Mouse (Mus musculus) heart, embryonic 16.5 days (tissue): ENCODE results near the gene Invs. TPM values are rescaled to one million over a fixed set of nuclear protein-coding genes. Genes with fewer than 3 reads are reported as not detected.
A peak's percentile ranks its signal among the peaks of the same experiment; 100 is the strongest.

ENCODE experiments used
- ATAC-seq: fragments of 200-750 bp; cut with Nextera tagmentation; replicated peaks from 2 replicates; pipeline ENCODE4 v1.8.0; 2017; ENCODE audit warnings: moderate number of reproducible peaks; ENCODE audit not compliant: insufficient read depth, low FRiP score; ENCODE audit errors: extremely low read depth
- H3K27ac ChIP-seq: fragments of 300-500 bp; sonication (generic); 2 replicates; pipeline ENCODE4 v1.5.1; 2014; ENCODE audit warnings: mild to moderate bottlenecking, low read length, control low read depth, moderate library complexity
- H3K27me3 ChIP-seq: fragments of 300-500 bp; sonication (generic); 2 replicates; pipeline ENCODE4 v1.6.1; 2014; ENCODE audit warnings: low read length, mixed read lengths; ENCODE audit not compliant: control insufficient read depth, insufficient read depth
- H3K36me3 ChIP-seq: fragments of 300-500 bp; sonication (generic); 2 replicates; pipeline ENCODE4 v1.6.1; 2014; ENCODE audit not compliant: control insufficient read depth, insufficient read depth
- H3K4me1 ChIP-seq: fragments of 300-500 bp; sonication (generic); 2 replicates; pipeline ENCODE4 v1.6.1; 2014; ENCODE audit warnings: low read length, mixed read lengths; ENCODE audit not compliant: control insufficient read depth, insufficient read depth
- H3K4me2 ChIP-seq: fragments of 300-500 bp; sonication (generic); 2 replicates; pipeline ENCODE4 v1.6.1; 2014; ENCODE audit warnings: low read depth, mild to moderate bottlenecking, control low read depth, low read length
- H3K4me3 ChIP-seq: fragments of 300-500 bp; sonication (generic); 2 replicates; pipeline ENCODE4 v1.5.1; 2014; ENCODE audit warnings: mild to moderate bottlenecking, control low read depth, low read length
- H3K9ac ChIP-seq: fragments of 300-500 bp; sonication (generic); 2 replicates; pipeline ENCODE4 v1.6.1; 2014; ENCODE audit warnings: low read length, control low read depth
- H3K9me3 ChIP-seq: fragments of 300-500 bp; sonication (generic); replicated peaks from 2 replicates; pipeline ENCODE4 v1.6.1; 2016; ENCODE audit warnings: low read length; ENCODE audit not compliant: control insufficient read depth
- WGBS: fragments of 180-500 bp; shearing (Covaris S2); extraction: QIAGEN DNeasy Blood & Tissue Kit; methylation state at CpG from one replicate; pipeline ENCODE4 v1.1.7; 2014; 5-methylcytosine and 5-hydroxymethylcytosine counted together
- polyA plus RNA-seq: library from polyadenylated mRNA; unstranded; fragments of >200 nt; fragmentation: Nextera tagmentation; extraction: Ambion mirVana; gene quantifications from 2 replicates; pipeline ENCODE4 v1.2.1, GENCODE M21; 2015

The Invs gene
- polyA plus RNA-seq, 1 experiment from 2014 or later = 5.0 TPM

- H3K4me1 ChIP-seq = peaks cover 14% of the 10 kb centered on the region
- no peaks in the 10 kb centered on the region for H3K27me3 ChIP-seq
- no peak for ATAC-seq
- H3K9me3 ChIP-seq = no peaks in the 10 kb centered on the region
- H3K36me3 ChIP-seq = peaks cover 16% of the 10 kb centered on the region
- H3K27ac ChIP-seq = no peak overlapping the region
- H3K9ac ChIP-seq = no peak overlapping the region
- H3K4me3 ChIP-seq = no peak overlapping the region
- H3K4me2 ChIP-seq = peak overlapping the region; percentile 30; the same call in 1 of the 2 replicates
- 44% methylated on average over 1 of the region's 1 CpGs for WGBS
Observed at GRCm38 (mm10) chr4:48470977-48471376, 191.4 kb downstream of the Invs start.

- ATAC-seq = no peak
- Histone ChIP-seq H3K4me3 (peak overlapping the region; percentile 96), H3K9me3 (no peaks in the 10 kb centered on the region), H3K27me3 (no peaks in the 10 kb centered on the region), H3K9ac (peak overlapping the region; percentile 98), H3K4me2 (peak overlapping the region; percentile 70), H3K4me1 (peaks cover 14% of the 10 kb centered on the region), H3K36me3 (peaks cover 10% of the 10 kb centered on the region), H3K27ac (0 out of 2 replicates have a peak overlapping the region, but pooled peaks have one; percentile 1)
- WGBS = 10% methylated on average over 12 of the region's 12 CpGs
Observed at GRCm38 (mm10) chr4:48472052-48472791, 192.7 kb downstream of the Invs start.

- no peaks in the 10 kb centered on the region for H3K9me3 ChIP-seq
- peaks cover 7% of the 10 kb centered on the region for H3K36me3 ChIP-seq
- peak; percentile 95 for ATAC-seq
- H3K4me3 ChIP-seq = peak within 1 kb of the TSS; percentile 96
- peak within 1 kb of the TSS; percentile 82 for H3K27ac ChIP-seq
- peak within 1 kb of the TSS; percentile 70 for H3K4me2 ChIP-seq
- WGBS = under 1% methylated on average over 89 of the region's 89 CpGs
- peak within 1 kb of the TSS; percentile 98 for H3K9ac ChIP-seq
- peaks cover 14% of the 10 kb centered on the region for H3K4me1 ChIP-seq
- no peaks in the 10 kb centered on the region for H3K27me3 ChIP-seq
Observed at GRCm38 (mm10) chr4:48472792-48473650, 193.5 kb downstream of the Invs start, which contains the start of gene Tex10. Tex10 (minus strand) TSS chr4:48473459.

- Histone ChIP-seq H3K9me3 (peaks cover 2% of the 10 kb centered on the region), H3K4me3 (peak overlapping the region; percentile 96), H3K9ac (peak overlapping the region; percentile 98; the same call in 1 of the 2 replicates), H3K27ac (no peak overlapping the region), H3K27me3 (no peaks in the 10 kb centered on the region), H3K36me3 (peaks cover under 1% of the 10 kb centered on the region), H3K4me1 (peaks cover 14% of the 10 kb centered on the region), H3K4me2 (peak overlapping the region; percentile 70)
- ATAC-seq = no peak
- 74% methylated on average over 2 of the region's 2 CpGs for WGBS
Observed at GRCm38 (mm10) chr4:48473651-48474011, 194.1 kb downstream of the Invs start.

- no peaks in the 10 kb centered on the region for H3K36me3 ChIP-seq
- H3K4me1 ChIP-seq = no peaks in the 10 kb centered on the region
- H3K4me2 ChIP-seq = no peak overlapping the region
- no peak overlapping the region for H3K27ac ChIP-seq
- H3K9ac ChIP-seq = no peak overlapping the region
- H3K4me3 ChIP-seq = no peak overlapping the region
- H3K9me3 ChIP-seq = peaks cover 6% of the 10 kb centered on the region
- H3K27me3 ChIP-seq = no peaks in the 10 kb centered on the region
- ATAC-seq = no peak
- WGBS = 23% methylated on average over 2 of the region's 2 CpGs
Observed at GRCm38 (mm10) chr4:48481287-48481686, 201.7 kb downstream of the Invs start.

Other genes with a start within 250 kb of the Invs start
- 0.13 and 0.24 TPM in 2 replicates for gene Nr4a3, start 234.6 kb upstream of the Invs start, polyA plus RNA-seq
- 20.1 and 22.0 TPM in 2 replicates for gene Stx17, start 154.8 kb upstream of the Invs start, polyA plus RNA-seq
- 56.7 and 63.6 TPM in 2 replicates for gene Erp44, start 202 bp upstream of the Invs start, polyA plus RNA-seq
- gene Tex10, start 193.7 kb downstream of the Invs start, polyA plus RNA-seq = 29.4 and 32.3 TPM in 2 replicates